Mouse (Mus musculus) G1E (cell line): ENCODE data around the gene Cnot3. TPM values are rescaled to one million over a fixed set of nuclear protein-coding genes. Genes with fewer than 3 reads are reported as not detected.

Experiments used
- ATAC-seq: 2 replicates; pipeline ENCODE4 v1.8.0; 2016; ENCODE audit warnings: mild to moderate bottlenecking; ENCODE audit not compliant: insufficient number of reproducible peaks, poor library complexity, low FRiP score, severe bottlenecking; ENCODE audit errors: extremely low read depth
- DNase-seq: peaks from one replicate; pipeline ENCODE4 v3.0.0; 2012; ENCODE audit warnings: low spot score
- H3K27me3 ChIP-seq: 2 replicates; pipeline ENCODE4 v1.6.1; 2012; ENCODE audit warnings: mild to moderate bottlenecking, low read length, inconsistent platforms; ENCODE audit not compliant: insufficient read depth
- H3K36me3 ChIP-seq: replicated peaks from 2 replicates; pipeline ENCODE3; 2012; ENCODE audit warnings: mild to moderate bottlenecking, inconsistent platforms
- H3K4me1 ChIP-seq: 2 replicates; pipeline ENCODE4 v1.6.1; 2012; ENCODE audit warnings: low read depth, low read length, inconsistent platforms, mixed read lengths; ENCODE audit not compliant: insufficient read depth
- H3K4me3 ChIP-seq: 2 replicates; pipeline ENCODE4 v1.5.1; 2012; ENCODE audit warnings: low read depth, mild to moderate bottlenecking, inconsistent platforms, low read length, moderate library complexity, mixed read lengths
- H3K9me3 ChIP-seq: replicated peaks from 2 replicates; pipeline ENCODE4 v1.6.1; 2012; ENCODE audit warnings: inconsistent platforms
- CTCF ChIP-seq: IDR thresholded peaks from 2 replicates; pipeline ENCODE4 v1.5.1; 2012; ENCODE audit warnings: low read depth, low read length, inconsistent platforms, mixed read lengths
- GATA1 ChIP-seq: IDR thresholded peaks from 2 replicates; pipeline ENCODE4 v1.6.1; 2012; ENCODE audit warnings: borderline replicate concordance, low read length, inconsistent platforms, mixed read lengths
- GATA2 ChIP-seq: IDR thresholded peaks from 2 replicates; pipeline ENCODE4 v1.6.1; 2012; ENCODE audit warnings: low read depth, low read length, inconsistent platforms, borderline replicate concordance
- POLR2AphosphoS5 ChIP-seq: IDR thresholded peaks from 2 replicates; pipeline ENCODE4 v1.6.1; 2012; ENCODE audit warnings: low read depth, low read length, inconsistent platforms; ENCODE audit not compliant: insufficient replicate concordance
- TAL1 ChIP-seq: conservative IDR thresholded peaks from 2 replicates; pipeline ENCODE4 v1.6.1; 2012; ENCODE audit warnings: low read depth, low read length, inconsistent platforms, mixed read lengths
- polyA plus RNA-seq: library from polyadenylated mRNA; stranded (reverse); fragments of >175 nt; gene quantifications from 2 replicates; pipeline ENCODE4 v1.2.3, GENCODE M21; 2012
- total RNA-seq, 2 experiments: library from RNA; stranded (forward) in 1 of 2; stranded (reverse) in 1 of 2; fragments of 200-1000 nt in 1 of 2; fragments of >200 nt in 1 of 2; fragmentation: Nextera tagmentation in 1 of 2; gene quantifications; 2 replicates each; pipeline ENCODE4 v1.2.3; 2014 to 2017

Gene Cnot3
- total and polyA plus RNA-seq, 3 experiments = 20.7 to 506 (median 245) TPM

GRCm38 (mm10) chr7:3677342-3677741 lies 32.3 kb downstream of the Cnot3 start, which contains the start of gene Tmc4:
Tmc4 (minus strand) TSS chr7:3677553.
- no peak within 1 kb of the TSS for H3K4me3 ChIP-seq
- TF ChIP-seq POLR2AphosphoS5 = no peak
- TF ChIP-seq GATA2 = no peak
- TF ChIP-seq TAL1 = no peak
- TF ChIP-seq CTCF = no peak
- no peak for TF ChIP-seq GATA1
- no peaks in the 10 kb centered on the region for H3K9me3 ChIP-seq
- peaks cover 38% of the 10 kb centered on the region for H3K36me3 ChIP-seq
- H3K4me1 ChIP-seq = peaks cover 7% of the 10 kb centered on the region; the same call in 1 of the 2 replicates
- ATAC-seq (no peak), DNase-seq (no peak)
- no peaks in the 10 kb centered on the region for H3K27me3 ChIP-seq

GRCm38 (mm10) chr7:3683908-3684550 lies 39.0 kb downstream of the Cnot3 start:
- DNase-seq = no peak
- ATAC-seq = no peak
- no peak for TF ChIP-seq GATA2
- no peak for TF ChIP-seq CTCF
- TF ChIP-seq TAL1 = no peak
- TF ChIP-seq POLR2AphosphoS5 = no peak
- no peak for TF ChIP-seq GATA1

GRCm38 (mm10) chr7:3684698-3685097 lies 39.6 kb downstream of the Cnot3 start:
- Histone ChIP-seq H3K36me3 (peaks cover 78% of the 10 kb centered on the region), H3K9me3 (no peaks in the 10 kb centered on the region), H3K27me3 (no peaks in the 10 kb centered on the region), H3K4me3 (no peak overlapping the region), H3K4me1 (no peaks in the 10 kb centered on the region)
- TF ChIP-seq TAL1 (no peak), CTCF (no peak), POLR2AphosphoS5 (no peak), GATA1 (no peak), GATA2 (no peak)
- ATAC-seq (no peak), DNase-seq (no peak)

More at GRCm38 (mm10) chr7:3683908-3684550, 39.0 kb downstream of the Cnot3 start:
- Histone ChIP-seq H3K4me3 (no peak overlapping the region), H3K27me3 (no peaks in the 10 kb centered on the region), H3K9me3 (no peaks in the 10 kb centered on the region), H3K36me3 (peaks cover 78% of the 10 kb centered on the region), H3K4me1 (no peaks in the 10 kb centered on the region)

GRCm38 (mm10) chr7:3685400-3686187 lies 40.5 kb downstream of the Cnot3 start:
- H3K27me3 ChIP-seq = no peaks in the 10 kb centered on the region
- no peaks in the 10 kb centered on the region for H3K9me3 ChIP-seq
- H3K4me3 ChIP-seq = no peak overlapping the region
- H3K4me1 ChIP-seq = no peaks in the 10 kb centered on the region
- no peak for ATAC-seq
- TF ChIP-seq GATA2 = no peak
- TF ChIP-seq TAL1 = no peak
- TF ChIP-seq POLR2AphosphoS5 = no peak
- TF ChIP-seq GATA1 = no peak
- TF ChIP-seq CTCF = no peak
- DNase-seq = no peak
- H3K36me3 ChIP-seq = peaks cover 83% of the 10 kb centered on the region

- ATAC-seq (no peak), DNase-seq (no peak)
- no peak for TF ChIP-seq CTCF
- TF ChIP-seq TAL1 = no peak
- TF ChIP-seq POLR2AphosphoS5 = no peak
- TF ChIP-seq GATA1 = no peak
- no peak for TF ChIP-seq GATA2
Observed at GRCm38 (mm10) chr7:3691919-3692318, 46.9 kb downstream of the Cnot3 start.

GRCm38 (mm10) chr7:3692382-3692986 lies 47.4 kb downstream of the Cnot3 start, which contains the start of gene Tsen34:
Tsen34 (plus strand) TSS chr7:3692863.
- Histone ChIP-seq H3K9me3 (no peaks in the 10 kb centered on the region), H3K4me3 (peak within 1 kb of the TSS; percentile 88), H3K36me3 (peaks cover 53% of the 10 kb centered on the region), H3K27me3 (no peaks in the 10 kb centered on the region), H3K4me1 (peaks cover 39% of the 10 kb centered on the region)
- TF ChIP-seq TAL1 (no peak), GATA1 (no peak), GATA2 (no peak)
- no peak for ATAC-seq
- DNase-seq = peak; percentile 78

More at GRCm38 (mm10) chr7:3691919-3692318, 46.9 kb downstream of the Cnot3 start:
- Histone ChIP-seq H3K27me3 (no peaks in the 10 kb centered on the region), H3K9me3 (no peaks in the 10 kb centered on the region), H3K36me3 (peaks cover 54% of the 10 kb centered on the region), H3K4me3 (peak overlapping the region; percentile 88), H3K4me1 (peaks cover 39% of the 10 kb centered on the region)
